Mouse (Mus musculus) heart, postnatal 0 days (tissue): ENCODE measurements around the gene Adamts6.

Experiments
- CTCF ChIP-seq: IDR thresholded peaks from 2 replicates; pipeline ENCODE4 v1.5.1; 2016; ENCODE audit warnings: antibody characterized with exemption, control low read depth, low read depth
- EP300 ChIP-seq: IDR thresholded peaks from 2 replicates; pipeline ENCODE4 v1.6.1; 2016; ENCODE audit warnings: antibody characterized with exemption, low read depth

GRCm38 (mm10) chr13:104515054-104515453 is 227.4 kb downstream of the Adamts6 start:
- TF ChIP-seq CTCF (no peak), EP300 (no peak)
